Mouse (Mus musculus) activated CD4-positive, CD25-positive, alpha-beta regulatory T cell, adult 4 months (primary cell): ENCODE results near the gene Klhl25. TPM values are rescaled to one million over a fixed set of nuclear protein-coding genes. Genes with fewer than 3 reads are reported as not detected.
"Not testable (repeated sequence)": the region's sequence is repeated elsewhere in the genome, so short reads cannot be mapped to it uniquely, and the experiment has no call there.

Source experiments
- ATAC-seq: one replicate; pipeline ENCODE4 v1.8.0; 2017
- polyA plus RNA-seq, 2 experiments: library from polyadenylated mRNA; unstranded; fragments of 100-300 nt; shearing (Covaris generic); gene quantifications; one replicate each; pipeline ENCODE4 v1.2.1; 2017

The Klhl25 gene
- polyA plus RNA-seq = 10 to 100 TPM; 10.6 to 18.5 TPM

DNA sequence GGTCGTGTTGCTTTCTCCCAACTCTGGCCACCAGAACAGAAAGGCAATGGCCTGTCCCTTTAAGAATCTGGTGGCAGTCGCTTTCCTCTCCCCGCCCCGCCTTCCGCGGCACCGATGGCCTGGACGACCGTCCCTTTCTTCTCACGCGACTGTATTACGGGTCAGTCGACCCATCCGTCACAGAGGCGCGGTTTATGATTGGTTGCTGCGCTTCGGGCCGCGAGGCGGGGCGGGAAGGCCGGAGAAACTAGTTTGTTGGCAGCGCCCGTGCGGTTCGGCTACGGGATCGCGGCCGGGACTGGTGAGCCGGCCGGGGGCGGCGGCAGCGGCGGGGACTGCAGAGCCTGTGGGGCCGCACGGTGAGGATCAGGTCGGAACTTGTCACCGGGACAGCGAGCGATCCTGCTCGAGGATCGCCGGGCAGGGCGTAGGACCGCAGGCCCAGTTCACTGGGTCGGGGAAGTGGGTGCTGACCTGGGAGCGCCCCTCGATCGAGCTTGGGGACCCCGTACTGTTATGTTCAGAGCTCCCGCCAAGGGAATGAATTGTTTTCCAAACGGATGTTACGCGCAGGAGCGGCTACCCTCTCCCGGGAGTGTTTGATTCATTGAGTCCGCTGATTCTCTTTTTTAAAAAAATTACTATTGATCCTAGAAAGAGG is at the start of gene Klhl25:
Gene Klhl25 (plus strand): TSS at position 196 of the 661 bp plus-strand sequence.
- peak; percentile 98 for ATAC-seq

DNA sequence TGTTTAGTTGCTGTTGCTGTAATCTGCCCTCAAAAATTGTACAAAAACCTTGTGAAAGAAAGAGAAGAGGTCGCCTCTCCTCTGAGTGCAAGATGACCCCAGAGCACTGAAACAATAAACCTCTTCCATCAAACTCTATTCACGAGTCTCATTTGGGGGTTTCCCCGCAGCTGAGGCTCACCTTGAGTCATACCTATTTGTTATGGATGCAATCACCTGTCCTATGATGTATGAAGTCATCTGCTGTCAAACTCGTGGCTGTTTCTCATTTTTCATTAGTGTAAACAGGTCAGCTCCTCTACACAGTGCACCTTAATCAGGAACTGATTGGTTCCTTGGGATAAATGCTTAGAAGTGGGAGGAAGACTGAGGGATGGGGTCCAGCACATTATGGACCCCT is 47.6 kb upstream of the Klhl25 start:
- ATAC-seq = peak; percentile 51

DNA sequence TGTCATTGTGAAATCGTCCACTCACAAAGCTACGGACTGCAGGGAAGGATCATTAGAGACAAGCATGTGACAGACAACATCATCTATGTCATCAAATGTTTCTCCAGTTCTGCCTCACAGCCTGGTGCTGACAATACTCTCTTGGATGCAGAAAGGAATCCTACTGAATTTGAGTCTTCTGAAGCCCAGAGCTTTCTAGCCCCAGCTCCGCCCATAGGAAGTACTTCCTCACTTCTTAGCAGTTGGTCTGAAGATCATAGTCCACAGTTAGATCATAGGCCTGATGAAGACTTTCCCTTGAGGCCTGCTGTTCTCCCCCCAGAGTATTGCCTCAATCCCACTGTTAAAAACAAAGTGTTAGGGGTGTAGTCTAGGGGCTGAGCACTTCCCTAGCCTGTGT is 47.1 kb upstream of the Klhl25 start:
- peak; percentile 22 for ATAC-seq

DNA sequence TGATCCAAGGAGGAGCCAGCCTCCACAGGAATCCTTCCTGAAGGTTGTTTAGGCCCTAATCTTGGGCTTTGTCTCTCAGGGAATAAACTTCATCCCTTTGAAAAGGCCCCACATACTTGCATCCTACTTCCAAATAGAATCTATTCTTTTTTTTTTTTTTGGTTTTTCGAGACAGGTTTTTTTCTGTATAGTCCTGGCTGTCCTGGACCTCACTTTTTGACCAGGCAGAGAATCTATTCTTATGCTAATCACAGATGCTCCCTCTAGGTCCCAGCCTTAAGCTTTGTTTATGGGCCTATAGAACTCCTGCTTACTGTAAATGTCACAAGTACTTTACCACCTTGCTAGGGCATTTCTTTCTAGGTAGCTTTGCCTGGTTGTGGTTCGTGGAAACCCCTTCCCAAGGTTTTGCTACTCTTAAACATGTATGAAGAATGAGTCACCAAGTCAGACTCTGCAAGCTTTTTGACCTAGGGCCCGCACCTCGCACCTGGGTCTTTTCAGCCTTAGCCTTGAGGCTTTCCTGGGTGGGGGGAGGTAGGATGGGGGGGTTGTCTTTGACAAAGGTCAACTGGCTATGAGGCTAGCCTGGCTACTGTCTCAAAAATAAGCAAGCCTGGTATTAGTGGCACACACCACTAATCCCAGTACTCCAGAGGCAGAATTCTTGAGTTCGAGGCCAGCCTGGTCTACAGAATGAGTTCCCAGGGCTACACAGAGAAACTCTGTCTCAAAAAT is 46.3 kb upstream of the Klhl25 start:
- ATAC-seq = no peak

DNA sequence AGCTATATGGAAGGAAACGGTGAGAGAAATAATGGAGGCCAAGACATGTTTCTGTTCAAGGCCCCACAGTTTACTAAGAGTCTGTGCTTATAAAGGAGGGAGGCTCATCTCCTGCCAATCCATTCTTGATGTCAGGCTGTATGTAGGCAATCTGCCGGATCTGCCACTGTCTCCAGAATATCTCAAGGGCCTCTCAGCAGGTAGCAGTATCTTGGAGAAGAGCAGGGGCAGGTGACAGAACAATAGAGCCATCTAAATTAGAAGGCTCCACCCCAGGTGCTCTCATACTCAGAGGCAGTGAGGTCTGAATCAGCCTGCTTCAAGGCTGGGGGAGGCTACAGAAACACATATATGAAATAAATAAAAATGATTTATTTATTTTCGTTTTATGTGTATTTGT is 45.2 kb upstream of the Klhl25 start:
- ATAC-seq = no peak

DNA sequence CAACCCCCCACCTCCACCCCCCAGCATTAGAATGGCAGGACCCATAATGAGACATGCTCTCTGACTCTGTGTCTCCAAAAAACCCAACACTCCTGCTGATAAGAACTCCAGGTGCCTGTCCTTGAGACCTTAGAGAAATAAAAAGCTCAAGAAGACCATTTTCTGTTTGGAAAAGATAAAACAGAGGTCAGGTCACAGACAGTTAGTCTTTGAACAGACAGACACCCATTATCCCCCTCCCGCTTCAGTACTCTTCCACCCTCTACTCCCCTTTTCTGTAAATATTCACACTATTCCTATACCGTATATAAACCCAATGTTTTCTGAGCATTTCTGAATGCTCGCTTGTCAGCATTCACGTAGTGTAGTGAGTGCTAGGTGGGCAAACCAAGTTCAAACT is 41.9 kb upstream of the Klhl25 start:
- no peak for ATAC-seq

DNA sequence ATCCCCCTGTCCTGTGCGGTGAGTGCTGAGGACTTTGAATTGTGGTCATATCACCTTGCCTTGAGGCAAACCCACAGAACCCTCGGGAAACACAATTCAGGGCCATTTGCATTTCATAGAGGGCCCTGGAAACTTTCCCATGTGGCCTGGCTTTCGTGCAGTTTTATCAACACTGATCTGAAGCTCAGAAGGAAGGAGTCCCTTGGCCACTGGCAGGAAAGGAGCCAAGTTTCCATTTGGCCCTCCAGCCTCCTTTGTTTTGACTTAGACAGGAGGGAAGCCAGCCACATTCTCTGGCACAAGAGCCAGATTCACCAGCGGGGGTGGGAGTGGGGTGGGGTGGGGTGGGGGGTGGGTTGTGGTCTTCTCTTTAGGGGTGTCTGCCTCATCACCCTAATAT is 41.4 kb upstream of the Klhl25 start:
- ATAC-seq = no peak

DNA sequence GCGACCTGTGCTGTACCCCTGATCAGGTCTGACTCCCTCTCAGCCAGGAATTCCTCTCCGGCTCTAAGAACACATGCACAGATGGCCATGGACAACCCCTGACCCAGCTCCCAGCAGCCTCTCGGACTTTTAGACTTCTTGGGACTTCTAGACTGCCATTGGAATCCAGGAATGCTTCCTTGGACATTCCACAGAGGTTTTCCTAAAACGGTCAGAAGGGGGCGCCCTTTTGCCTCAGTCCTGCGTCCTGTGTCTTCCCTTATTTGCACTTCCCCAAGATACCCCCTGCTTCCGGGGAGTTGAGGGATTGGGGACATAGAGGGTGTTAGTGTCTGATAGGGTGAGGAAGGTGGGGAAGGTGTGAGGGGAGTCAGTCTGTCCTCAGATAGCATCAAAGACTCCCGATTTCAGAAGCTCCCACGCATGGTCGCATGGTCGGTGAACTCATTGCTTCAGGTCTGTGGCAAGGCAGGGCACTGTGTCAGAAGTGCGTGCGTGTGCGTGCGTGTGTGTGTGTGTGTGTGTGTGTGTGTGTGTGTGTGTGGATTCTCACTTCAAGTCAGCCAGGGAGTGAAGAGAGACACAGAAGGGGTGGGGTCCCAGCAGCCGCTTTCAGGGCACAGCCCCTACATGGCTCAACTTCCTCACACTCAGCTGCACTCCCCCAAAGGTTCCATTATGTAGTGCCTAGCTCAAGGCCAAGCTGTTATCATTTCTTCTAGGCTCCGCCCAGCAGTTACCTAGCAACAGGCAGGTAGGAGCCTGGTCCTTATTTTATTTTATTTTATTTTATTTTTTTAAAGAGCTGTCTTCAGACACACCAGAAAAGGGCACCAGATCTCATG is 40.4 kb upstream of the Klhl25 start:
- ATAC-seq = no peak

DNA sequence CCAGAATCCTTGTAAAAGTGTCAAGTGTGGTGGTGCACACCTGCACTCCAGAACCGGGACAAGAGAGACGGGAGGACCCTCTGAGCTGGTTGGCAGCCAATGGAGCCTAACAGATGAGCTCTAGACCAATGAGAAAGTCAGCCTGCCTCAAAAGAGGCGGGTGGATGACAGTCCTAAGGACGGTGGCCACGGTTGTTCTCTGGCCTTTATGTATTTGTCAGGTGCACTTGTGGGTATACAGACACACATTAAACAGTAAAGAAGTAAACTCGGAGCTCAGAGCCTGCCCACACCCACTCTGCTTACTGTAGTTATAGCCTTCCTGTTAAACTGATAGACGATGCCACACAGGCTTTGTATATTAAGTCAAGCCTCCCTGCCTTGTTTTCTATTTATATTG is 27.4 kb upstream of the Klhl25 start:
- ATAC-seq = no peak

DNA sequence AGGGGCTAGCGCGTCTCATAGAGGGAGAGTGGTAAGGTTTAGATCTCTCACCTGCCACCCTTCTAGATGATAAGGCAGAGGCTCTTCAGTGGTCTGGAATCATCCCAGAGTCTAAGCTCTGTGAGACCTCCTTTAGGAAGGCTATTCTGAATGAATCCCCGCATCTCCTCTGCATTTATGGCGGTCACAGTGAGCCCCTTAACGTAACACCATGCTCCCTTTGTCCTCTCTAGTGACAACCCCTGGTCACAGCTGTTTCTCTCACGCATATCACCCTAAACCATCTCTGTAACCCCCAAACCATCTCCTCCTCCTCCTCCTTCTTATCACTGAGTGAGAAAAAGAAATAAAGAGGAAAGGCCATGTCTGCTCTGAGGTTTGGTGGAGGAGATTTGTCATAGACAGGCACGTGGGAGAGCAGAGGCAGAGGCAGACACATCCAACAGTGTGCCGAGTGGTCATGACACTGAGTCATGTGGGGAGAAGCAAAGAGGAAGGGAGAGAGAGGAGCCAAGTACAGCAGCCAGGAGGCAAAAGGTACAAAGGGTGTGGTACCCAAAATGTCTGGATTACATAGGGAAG is 25.9 kb upstream of the Klhl25 start:
- ATAC-seq = peak; percentile 64

DNA sequence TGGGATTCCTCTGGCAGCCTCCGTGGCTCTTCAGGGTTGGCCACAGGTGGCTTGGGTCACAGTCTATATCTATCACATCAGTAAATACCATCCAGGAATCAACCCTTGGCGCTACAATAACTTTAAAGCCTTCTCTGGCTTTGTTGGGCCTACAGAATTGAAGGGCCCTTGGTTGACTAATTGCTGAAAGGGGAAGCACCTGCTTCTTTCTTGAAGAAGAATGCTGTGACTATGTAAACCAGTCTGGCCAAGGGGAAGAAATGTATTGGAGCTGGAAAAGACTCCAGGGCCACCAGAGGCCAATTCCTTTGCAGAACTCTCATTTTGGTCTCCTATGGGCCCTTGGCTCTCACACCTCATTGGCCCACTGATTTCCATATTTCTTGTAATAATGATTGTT is 25.0 kb upstream of the Klhl25 start:
- no peak for ATAC-seq

DNA sequence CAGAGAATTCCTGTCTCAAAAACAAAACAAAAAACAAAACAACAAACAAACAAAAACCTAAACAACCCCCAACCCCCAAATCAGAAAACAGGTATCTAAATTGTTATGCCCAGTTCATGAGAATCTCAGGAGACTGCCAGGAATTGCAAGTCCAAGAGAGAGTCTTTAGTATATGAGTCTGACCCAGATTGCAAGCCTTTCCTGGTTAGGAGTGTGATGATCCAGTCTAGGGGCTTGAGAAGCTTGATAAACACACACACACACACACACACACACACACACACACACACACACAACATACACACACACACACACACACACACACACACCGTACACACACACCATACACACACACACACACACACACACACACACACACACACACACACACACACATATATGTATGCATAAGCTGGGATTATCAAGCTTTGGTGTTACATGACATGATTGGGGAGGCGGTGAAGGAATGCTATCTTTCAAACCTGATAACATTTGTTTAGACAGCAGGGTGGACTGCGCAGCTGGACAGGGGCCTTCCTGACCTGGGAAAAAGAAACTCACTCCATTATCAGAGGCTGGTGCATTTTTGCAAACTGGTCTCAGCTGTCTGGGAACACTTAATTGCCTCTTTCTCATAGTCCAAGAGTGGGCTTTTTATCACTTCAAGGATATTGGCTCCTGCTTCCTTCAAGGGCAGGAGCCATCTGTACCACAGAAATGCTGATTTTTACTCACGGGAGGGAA is 21.6 kb upstream of the Klhl25 start:
- no peak for ATAC-seq

DNA sequence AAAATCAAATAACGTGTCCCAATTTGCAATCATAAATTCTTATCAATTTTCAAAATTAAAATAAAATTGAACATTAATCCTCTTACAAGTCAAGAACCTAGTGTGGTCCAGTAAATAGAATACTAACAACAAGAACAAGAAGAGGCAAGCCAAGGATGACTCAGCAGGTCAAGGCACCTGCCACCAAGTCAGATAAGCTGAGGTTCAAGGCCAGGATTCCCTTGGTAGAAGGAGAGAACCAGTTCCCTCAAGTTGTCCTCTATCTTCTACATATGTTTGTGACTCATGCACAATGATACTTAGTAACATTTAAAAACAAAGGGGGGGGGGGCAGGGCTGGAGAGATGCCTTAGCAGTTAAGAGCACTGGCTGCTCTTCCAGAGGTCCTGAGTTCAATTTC is 20.8 kb upstream of the Klhl25 start:
- ATAC-seq = no peak

DNA sequence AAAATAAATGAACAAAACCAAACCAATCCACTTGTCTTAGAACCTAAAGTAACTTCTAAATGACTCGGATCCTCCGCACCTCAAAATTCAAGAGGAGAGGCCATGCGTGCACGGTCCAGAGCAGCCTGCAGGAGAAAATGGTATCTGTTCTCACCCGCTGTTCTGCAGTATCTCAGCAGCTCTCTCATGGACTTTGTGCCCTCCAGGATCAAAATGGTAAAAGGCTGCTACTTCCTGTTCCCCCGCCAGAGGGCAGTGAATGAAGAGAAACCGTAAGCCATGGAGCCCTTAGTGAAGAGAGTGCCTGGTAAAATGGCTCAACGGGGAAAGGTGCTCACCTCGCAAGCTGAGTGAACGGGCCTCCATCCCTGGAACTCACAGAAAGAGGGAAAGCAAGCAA is 20.3 kb upstream of the Klhl25 start:
- peak; percentile 86 for ATAC-seq

DNA sequence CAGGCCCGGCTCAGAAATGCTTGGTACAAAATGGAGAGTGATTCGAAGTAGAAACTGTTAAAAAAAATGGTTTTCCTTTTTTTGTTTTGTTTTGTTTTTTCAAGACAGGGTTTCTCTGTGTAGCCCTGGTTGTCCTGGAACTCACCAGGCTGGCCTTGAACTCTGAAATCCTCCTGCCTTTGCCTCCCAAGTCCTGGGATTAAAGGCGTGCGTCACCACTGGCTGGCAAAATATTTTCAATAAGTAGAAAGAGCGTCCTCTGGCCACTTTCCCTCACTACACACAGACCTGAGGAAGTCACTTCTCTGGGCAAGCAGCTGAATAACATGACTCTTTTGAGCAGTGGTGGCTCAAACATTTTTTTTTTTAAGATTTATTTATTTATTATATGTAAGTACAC is 19.6 kb upstream of the Klhl25 start:
- ATAC-seq = no peak

DNA sequence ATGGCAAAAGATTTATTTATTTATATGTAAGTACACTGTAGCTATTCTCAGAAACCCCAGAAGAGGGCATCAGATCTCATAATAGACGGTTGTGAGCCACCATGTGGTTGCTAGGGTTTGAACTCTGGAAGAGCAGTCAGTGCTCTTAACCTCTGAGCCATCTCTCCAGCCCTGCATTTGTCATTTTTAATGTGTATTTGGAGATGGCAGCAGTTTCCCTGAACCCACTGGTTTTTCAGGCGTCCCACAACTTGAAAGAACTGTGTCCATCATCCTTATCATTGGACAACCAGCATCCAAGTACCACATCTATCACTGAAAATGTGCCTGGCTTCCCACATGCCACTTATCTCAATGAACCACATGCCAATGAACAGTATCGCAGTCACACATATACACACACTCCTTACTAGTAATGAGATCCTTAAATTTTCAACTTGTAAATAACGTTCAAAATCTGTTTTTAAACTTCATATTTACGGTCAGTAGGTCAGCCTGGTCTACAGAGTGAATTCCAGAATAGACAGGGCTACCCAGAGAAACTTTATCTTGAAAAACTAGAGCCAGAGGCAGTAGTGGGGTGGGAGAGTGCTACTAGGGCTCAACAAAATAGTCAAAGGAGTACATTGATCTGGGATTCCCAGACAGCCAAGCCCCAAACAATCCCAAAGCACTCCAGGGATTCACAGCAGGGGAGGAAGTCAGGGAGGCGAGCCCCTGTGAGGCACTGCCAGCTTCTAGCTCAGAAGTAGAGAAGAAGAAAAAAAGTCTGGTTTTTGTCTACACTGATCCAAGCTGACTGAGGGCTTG is 17.7 kb upstream of the Klhl25 start:
- no peak for ATAC-seq

DNA sequence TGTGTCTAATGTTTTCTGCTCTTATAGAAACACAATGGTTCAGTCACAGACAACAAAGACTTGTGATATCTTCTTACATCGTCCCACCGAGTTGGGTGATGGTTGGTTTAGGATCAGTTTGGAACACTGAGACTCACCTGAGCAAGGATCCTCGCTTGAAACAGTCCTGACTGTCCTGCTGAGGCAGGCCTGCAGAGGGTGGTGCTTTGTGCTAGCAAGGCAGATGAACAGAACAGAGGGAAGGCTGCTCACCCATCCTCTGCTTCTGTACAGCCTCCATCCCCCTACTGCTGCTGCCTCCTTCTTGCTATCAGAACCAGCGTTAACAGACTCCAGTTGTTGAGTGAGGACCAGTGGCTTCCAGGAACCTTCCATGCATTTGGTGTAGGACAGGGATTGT is 14.2 kb upstream of the Klhl25 start:
- ATAC-seq = not testable (repeated sequence)

DNA sequence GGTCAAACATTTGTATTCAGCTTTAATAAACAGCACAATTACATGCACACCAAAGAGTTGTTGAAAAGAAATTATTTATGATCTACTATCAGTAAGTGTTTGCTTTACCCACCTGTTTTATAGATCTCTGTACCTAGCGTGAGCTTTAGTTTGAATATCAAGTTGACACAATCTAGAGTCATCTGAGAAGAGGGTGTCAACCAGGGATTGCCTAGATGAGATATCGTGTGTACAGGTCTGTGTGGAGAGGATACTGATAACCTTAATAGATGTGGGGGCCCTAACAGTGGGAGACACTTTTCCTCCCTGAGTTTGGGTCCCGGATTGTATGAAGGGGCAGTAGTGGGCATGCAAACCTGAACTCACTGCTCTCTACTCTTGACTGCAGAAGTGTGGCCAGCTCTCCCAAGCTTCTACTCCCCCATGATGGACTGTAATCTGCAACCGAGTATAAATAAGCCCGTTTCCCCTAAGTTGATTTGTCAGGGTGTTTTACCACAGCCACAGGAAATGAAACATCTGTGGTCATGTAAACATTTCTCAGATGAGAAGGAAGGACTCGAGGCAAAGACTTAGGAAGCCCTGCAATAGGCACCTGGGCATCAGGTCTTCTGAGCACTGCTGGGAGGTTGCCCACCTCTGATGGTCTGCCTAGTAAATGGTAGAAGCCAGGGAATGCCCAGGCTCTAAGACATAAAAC is 13.0 kb upstream of the Klhl25 start:
- ATAC-seq = peak; percentile 94

DNA sequence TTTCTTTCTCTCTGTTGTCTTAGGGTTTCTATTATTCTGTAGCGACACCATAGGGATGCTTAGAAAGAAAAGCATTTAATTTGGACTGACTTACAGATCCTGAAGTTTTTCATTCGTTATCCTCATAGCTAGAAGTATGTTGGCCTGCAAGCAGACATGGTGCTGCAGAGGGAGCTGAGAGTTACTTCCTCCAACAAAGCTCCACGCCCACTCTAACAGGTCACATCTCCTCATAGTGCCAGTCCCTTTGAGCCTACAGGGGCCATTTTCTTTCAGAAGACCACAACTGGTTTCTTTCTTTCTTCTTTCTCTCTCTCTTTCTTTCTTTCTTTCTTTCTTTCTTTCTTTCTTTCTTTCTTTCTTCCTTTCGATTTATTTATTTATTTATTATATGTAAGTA is 8.0 kb upstream of the Klhl25 start:
- no peak for ATAC-seq

DNA sequence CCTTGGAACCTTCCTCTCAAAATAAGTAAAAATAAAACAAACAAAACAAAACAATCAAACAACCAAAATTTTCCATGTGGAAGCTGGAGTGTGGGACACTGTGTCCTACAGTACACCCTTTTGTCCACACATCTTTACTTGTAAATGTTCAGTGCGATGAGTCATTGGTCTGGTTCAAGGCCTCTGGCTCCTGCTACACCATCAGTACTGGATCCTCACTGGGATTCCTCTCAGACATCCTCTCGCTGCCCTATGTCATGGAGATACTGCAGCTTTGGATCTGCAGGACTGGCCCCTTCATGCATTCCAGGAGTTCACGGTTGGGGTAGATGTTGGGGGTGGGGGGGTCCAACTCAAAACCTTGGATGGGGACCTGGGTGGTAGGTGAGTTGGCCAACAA is 5.8 kb upstream of the Klhl25 start:
- ATAC-seq = no peak

DNA sequence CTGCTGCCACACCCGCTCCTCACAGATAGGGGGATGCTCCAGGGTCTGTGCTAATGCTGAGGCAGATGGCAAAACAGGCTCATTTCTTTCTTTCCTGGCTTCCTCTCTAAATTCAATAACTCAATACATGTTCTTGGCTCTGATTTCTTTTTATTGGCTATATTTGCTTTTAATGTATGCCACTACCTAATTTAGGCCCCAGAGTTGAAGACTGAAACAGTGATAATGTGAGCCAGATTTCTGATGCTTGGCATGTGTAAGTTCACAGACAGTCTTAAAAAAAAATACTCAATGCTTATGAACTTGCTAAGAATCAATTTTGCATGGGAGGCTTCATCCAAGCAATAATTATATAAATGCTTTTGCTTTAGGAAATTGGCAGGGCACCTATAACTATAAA is 2.2 kb upstream of the Klhl25 start:
- no peak for ATAC-seq
